22 mouse cellular contexts compared by ENCODE assay signal in the genomic region with DNA sequence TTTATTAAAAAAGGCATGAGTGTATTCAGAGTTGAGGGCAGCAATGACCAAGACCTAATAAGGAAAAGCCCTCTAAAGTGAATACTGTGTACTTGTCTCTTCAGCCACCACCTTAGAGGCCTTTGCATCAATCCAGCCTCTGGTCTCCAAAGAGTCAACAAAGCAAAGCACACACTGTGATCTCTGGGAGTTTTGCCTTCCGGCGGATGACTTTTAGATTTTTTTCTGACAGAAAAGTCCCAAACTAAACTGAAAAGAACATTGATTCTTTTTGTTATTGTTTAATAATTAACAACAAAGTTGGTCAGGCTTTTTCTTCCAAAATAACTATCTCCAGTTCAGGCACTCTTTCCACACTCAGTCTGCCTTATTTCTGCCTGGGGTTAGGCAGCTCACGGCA.
"Had no signal": no experiment of that assay in that cellular context is flagged by ENCODE, and none has a peak within 500 bp of the region (broad histone marks: within the 10 kb centered on the region; RNA-seq: fewer than 3 reads in every experiment).

No protein-coding gene starts in this region.

- DNase-seq: gastrocnemius, adult 2 months; gastrocnemius, postnatal 10 days; gastrocnemius, postnatal 25 days; heart, adult 18-20 months; heart, postnatal 10 days; heart, postnatal 4 days; kidney, adult 11 months; kidney, adult 2 months; kidney, adult 9 months; kidney, postnatal 14 days; kidney, postnatal 36 days had no signal

- H3K9me3 ChIP-seq: heart, embryonic 10.5 days; heart, embryonic 12.5 days; hindbrain, embryonic 13.5 days; hindbrain, embryonic 15.5 days; kidney, embryonic 15.5 days; limb, embryonic 10.5 days; limb, embryonic 12.5 days had no signal

- H3K27me3 ChIP-seq: heart, embryonic 12.5 days; hindbrain, embryonic 13.5 days; hindbrain, embryonic 15.5 days; kidney, embryonic 15.5 days; limb, embryonic 12.5 days had no signal

- H3K4me2 ChIP-seq: heart, embryonic 12.5 days; hindbrain, embryonic 13.5 days; hindbrain, embryonic 15.5 days; kidney, embryonic 15.5 days; limb, embryonic 12.5 days had no signal

- H3K27ac ChIP-seq: gastrocnemius, adult 2 months; heart, embryonic 10.5 days; hindbrain, embryonic 13.5 days; hindbrain, embryonic 15.5 days; hindbrain, postnatal 0 days; kidney, embryonic 15.5 days; kidney, postnatal 0 days; left cerebral cortex, adult 2 months; limb, embryonic 10.5 days; limb, embryonic 12.5 days; liver, embryonic 14.5 days had no signal

- ATAC-seq: hindbrain, postnatal 0 days had no signal

- H3K9ac ChIP-seq: heart, embryonic 12.5 days; hindbrain, embryonic 13.5 days; hindbrain, embryonic 15.5 days; kidney, embryonic 15.5 days; limb, embryonic 12.5 days; liver, embryonic 14.5 days had no signal

- H3K36me3 ChIP-seq: heart, embryonic 10.5 days; heart, embryonic 12.5 days; hindbrain, embryonic 13.5 days; hindbrain, embryonic 15.5 days; kidney, embryonic 15.5 days; limb, embryonic 10.5 days; limb, embryonic 12.5 days had no signal

- H3K4me3 ChIP-seq: gastrocnemius, adult 2 months; heart, embryonic 10.5 days; heart, embryonic 12.5 days; hindbrain, embryonic 13.5 days; hindbrain, embryonic 15.5 days; kidney, embryonic 15.5 days; left cerebral cortex, adult 2 months; limb, embryonic 10.5 days; limb, embryonic 12.5 days had no signal
